Mouse (Mus musculus): Measurements from ENCODE around the gene Cenpf.

Gene Cenpf

DNA sequence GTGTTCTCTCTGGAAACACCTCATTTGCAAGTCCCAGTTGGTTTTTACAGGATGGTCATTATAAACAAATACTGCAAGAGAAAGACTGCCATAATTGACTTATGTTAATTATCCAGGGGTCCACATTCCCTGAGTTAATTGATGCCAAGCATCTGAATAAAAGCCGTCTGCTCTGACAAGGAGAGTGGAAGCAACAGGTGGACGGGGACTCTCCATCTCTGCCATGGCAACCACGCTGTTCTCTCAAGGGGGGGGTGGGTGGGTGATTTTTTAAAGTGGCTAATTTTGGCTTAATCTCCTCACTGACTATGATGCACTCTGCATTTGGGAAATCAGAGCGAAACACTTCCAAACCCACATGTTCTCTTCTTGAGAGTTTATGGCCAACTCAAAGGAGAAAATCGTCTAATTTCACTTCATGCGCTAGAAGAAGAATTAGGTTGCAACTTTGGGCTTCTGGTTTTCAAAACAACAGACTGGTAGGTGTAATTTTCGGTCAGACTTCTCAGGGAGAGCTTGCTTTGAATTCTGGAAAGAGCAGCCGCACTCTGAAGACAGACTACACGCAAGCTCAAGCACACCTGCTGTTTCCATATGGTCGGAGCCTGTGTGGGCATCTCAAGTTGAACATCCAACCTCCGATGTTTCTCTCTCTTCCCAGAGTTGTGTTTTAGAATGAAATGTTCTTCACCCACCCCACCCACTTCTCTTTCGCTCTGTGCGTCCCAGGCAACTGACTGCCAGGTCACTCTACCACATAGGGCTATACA is 55.8 kb downstream of the Cenpf start:
- DNase-seq (ENCODE audit: low read depth, low spot score) = no peak

DNA sequence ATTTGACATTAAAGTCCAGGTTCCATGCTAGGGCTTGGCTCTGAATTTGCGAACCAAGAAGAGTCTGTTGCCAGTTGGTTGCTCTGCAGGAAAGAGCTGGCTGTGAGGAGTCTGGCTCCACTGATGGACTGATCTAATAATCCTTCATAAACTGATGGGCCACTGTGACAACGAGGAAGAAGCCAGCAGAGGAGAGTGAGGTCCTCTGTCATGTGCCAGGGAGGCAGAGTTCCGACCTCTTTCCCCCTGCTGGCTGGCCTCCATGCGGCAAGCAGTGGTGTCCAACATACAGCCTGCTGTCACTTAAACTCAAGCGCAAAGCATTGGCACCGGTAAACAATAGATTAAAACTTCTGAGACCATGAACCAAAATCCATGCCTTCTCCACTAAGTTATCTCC is 57.9 kb downstream of the Cenpf start:
- DNase-seq (ENCODE audit: low read depth, low spot score) = peak; percentile 18

- peak; percentile 80 for DNase-seq (ENCODE audit: low read depth, low spot score)
Observed at GRCm38 (mm10) chr1:189627976-189628768, 59.7 kb downstream of the Cenpf start.

GRCm38 (mm10) chr1:189624756-189625155 is 63.1 kb downstream of the Cenpf start:
- no peak for DNase-seq (ENCODE audit: low read depth, low spot score)

DNA sequence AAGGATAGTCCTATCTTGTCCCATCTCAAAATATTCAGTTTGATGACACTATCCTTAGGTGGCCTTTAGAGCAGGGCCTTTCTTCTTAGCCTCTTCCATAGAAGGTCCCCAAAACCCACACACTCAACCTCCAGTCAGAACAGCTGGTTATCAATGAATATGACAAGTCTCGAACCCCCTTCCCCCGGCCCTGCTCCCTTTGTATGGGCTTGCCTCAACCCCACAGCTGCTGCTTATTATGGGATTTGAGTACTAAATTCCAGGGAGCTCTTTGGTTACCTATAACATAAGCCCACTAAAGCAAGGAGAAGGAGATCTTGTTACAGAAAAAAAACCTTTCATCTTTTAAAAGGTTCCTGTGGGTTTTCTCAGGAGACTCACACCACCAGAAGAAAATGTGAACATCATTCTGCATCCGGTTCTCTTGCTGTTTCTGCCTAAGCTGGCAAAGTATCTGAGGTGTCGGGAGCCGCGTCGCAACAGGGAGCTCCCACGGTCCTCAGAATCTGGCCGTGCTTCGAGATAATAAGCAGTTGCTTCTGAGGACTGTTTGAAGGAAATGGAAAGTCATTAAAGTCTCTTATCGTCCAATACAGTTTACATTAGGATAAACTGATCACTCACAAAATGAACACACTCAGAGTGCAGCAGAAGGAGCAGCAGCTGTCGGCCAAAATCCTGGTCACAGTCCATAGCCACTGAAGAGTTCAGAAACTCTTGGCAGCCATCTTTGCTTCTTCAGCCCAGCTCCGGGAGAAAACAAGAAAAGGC is 68.7 kb downstream of the Cenpf start:
- DNase-seq (ENCODE audit: low read depth, low spot score) = no peak

DNA sequence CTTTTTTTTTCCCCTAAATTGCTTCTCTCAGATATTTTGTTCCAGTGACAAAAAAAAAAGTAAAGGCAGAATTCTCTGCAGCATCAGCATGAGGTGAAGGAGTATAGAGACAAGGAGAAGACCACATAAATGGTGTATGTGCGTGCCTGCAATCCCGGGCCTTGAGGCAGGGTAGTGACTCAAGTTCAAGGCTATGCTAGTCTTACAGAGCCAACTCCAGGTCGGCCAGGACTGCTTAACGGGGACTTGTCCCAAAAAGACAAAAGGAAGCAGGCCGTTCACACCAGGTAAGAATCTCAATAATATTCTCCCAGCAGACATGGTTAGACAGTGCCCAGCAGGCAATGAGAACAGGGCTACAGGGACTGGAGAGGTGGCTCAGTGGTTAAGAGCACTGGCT is 70.5 kb downstream of the Cenpf start:
- no peak for DNase-seq (ENCODE audit: low read depth, low spot score)

DNA sequence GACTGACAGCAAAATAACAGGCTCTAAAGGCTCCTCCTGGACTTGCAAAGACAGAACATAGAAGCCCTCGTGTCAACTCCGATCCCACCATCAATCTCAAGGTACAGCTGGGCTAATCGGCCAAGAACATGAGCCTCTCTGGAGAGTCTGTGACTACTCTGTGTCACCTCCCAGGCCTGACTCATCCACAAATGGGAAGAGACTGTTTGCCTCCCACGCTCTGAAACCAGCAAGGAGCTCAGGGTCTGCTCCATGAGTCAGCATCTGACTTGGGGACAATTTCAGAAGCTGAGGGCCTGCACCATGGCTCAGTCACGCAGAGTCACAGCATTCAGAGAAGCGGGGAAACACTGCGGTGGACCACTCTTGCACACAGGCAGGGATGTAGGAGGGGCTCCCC is 72.6 kb downstream of the Cenpf start:
- DNase-seq (ENCODE audit: low read depth, low spot score) = no peak

DNA sequence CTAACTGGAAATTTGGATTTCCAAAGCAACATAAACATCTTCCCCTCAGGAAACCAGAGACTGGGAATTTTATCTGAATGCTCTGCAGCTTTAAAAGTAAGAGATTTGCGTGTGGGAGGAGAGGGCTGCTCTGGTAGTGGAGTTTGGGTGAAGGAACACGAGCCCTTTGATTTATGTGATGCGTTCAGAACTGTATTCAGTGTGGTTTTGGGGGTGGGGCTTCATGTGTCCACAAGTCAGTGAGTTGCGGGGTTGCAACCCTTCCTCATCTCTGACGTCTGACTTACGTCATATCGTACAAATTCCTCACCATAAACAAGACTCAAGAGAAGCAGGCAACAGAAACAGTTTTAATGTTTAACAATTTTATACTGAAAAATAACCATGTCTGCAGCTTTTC is 74.8 kb downstream of the Cenpf start:
- no peak for DNase-seq (ENCODE audit: low read depth, low spot score)

DNA sequence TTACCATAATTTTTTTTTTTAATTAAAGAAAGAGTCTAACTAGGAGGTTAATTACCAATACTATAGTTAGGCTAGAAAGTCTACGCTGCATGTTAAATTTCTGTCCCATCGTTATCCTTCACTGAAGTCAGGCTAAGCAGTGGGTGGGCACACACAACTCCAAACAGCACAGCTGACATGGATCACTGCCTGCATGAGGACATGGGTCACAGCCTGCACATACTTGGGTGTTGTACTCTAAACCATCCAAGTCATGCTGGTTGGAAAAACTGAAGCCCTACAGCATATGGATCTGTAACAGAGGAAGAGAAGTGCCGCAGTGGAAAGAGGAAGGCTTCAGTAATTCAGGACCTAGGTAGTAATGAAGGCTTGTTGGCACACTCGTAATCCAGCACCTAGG is 76.1 kb downstream of the Cenpf start:
- no peak for DNase-seq (ENCODE audit: low read depth, low spot score)

DNA sequence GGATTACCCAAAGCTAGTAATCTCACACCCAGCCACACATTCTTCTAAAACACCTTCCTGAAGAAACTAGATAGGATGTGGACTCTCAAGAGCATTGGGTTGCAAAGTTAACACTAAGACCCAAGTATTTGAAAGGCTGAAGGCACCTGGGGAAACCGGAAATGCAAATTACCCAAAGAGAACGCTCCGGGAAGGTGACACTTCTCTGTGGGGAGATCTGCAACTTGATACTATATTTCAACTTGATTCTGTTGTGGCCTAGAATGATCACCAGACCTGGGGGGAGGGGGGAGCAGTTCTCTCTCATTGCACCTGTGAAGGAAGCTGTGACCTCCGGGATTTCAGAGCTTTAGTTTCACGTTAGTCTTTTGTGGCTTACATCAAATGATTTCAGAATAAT is 79.2 kb downstream of the Cenpf start:
- peak; percentile 27 for DNase-seq (ENCODE audit: low read depth, low spot score)

- no peak for DNase-seq (ENCODE audit: low read depth, low spot score)
Observed at GRCm38 (mm10) chr1:189608039-189608438, 79.8 kb downstream of the Cenpf start.

GRCm38 (mm10) chr1:189605598-189606126 is 82.2 kb downstream of the Cenpf start:
- no peak for DNase-seq (ENCODE audit: low read depth, low spot score)

DNA sequence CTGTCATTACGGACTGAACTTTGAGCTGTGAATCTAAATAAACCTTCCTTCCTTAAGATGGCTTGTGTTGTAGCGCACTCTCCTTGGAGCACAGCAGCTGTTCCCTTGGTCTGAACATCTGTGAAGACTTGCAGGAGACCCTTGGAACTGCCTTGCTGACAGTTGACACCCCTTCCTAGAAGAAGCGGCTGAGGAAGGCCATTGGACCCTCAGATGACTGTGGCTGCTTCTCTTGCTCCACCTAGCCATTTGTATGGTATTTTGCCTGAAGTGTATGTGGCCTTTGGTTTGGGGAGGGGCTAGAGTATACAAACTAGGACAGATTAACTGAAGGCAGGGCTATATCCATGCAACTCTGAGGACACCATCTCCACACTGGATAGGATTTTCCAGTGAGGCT is 90.8 kb downstream of the Cenpf start:
- DNase-seq (ENCODE audit: low read depth, low spot score) = no peak
